Mouse (Mus musculus): ENCODE data around the gene Wfdc9.

DNA sequence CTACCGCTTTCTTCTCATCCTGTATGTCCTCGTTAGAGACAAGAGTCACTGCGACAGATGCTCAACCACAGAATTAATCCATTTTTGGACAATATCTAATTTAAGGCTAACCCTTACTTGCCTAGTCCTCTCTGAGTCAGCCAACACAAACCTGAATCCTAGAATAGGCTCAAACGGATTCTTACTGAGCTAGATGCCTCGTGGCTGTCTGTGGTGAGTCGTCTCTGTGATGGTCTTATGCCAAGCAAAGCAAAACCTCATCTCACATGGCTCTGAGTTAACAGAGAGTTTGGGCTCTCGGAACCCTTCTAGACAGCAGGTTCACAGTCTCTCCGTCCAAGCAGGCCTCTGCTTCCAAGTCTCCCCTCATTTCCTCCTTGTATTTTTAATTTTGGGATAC lies 52.0 kb downstream of the Wfdc9 start:
- TF ChIP-seq MXI1 (IDR thresholded peaks at IDR 0.05; ENCODE audit: low read depth, low read length) (no peak), POLR2A (IDR thresholded peaks at IDR 0.05; ENCODE audit: low read depth, low read length) (no peak), CTCF (conservative IDR thresholded peaks at IDR 0.05 in 1 of 2, IDR thresholded peaks at IDR 0.05 in 1 of 2; ENCODE audit: low read depth in 2 of 2, low read length in 2 of 2) (no peak), ZNF384 (IDR thresholded peaks at IDR 0.05; ENCODE audit: low read depth, low read length) (no peak), ELF1 (IDR thresholded peaks at IDR 0.05; ENCODE audit: low read depth, low read length) (no peak), EP300 (IDR thresholded peaks at IDR 0.05; ENCODE audit: low read length) (no peak), USF1 (IDR thresholded peaks at IDR 0.05; ENCODE audit: low read depth, low read length) (no peak), TBP (conservative IDR thresholded peaks at IDR 0.05; ENCODE audit: low read depth, low read length) (no peak), POLR2AphosphoS2 (IDR thresholded peaks at IDR 0.05; ENCODE audit: low read depth, low read length) (no peak), ETS1 (conservative IDR thresholded peaks at IDR 0.05; ENCODE audit: low read depth, low read length) (no peak)

All from CH12.LX (cell line).